In the genomic region with DNA sequence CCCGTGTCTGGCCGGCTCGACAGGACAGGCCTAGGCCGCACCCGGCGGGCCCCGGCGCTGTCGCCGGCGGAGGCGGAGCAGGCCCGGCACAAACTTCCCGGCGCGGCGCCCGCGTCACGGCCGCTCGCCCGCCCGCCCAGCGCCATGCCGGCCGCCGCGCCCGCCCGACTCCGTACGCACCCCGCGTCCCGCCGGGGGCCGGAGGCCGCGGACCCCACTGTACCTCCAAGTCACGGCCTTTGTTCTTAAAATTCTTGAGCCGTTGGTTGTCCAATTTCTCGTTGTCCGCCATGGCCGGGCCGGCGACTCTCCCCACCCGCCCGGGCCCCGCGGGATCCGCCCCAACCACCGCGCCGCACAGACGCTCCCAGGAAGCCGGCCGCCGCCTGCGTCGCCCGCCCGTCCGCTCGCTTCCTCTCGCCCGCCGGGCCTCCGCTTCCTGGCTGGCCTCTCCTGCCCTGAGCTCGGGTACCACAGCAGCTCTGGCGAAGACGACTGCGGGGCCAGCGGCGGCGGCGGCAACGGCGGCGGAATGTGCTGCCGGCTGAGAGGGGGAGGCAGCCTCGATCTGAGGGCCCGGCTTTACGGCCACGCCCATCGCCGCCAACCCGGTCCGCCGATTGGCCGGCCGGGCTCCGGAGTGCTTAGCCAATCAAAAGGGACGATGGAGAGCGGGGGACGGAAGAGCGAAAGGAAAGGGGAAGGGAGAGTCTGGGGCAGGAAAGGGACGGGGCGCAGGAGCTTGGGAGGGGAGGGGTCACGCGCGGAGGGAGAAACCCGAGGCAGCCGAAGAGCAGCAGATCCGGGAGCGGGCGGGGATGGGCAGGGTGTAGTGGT, we compare ENCODE assay signal across 8 mouse cellular contexts. TPM values are rescaled to one million over a fixed set of nuclear protein-coding genes. Genes with fewer than 3 reads are reported as not detected.
DNase-seq lines count a peak whose midpoint lies in the region; ATAC-seq lines count a peak whose summit lies in the region.

A gene (minus strand): TSS at position 605 of the 837 bp plus-strand sequence.

- H3K27ac ChIP-seq in hindbrain, embryonic 15.5 days (replicated peaks), result peak within 1 kb of the TSS; percentile 98

- H3K4me1 ChIP-seq in hindbrain, embryonic 15.5 days (replicated peaks), result peaks cover 25% of the 10 kb centered on the region

- WGBS in hindbrain, embryonic 15.5 days, result under 1% methylated on average over 88 of the region's 107 CpGs

- peak; percentile 96 for DNase-seq in T-cell, adult 2 months (ENCODE audit: low spot score)
- DNase-seq in cerebellum, postnatal 36 days, result peak; percentile 89 to 92
- DNase-seq in frontal cortex, postnatal 36 days (ENCODE audit: low spot score in 2 of 2), result peak; percentile 92
- DNase-seq in left cerebral cortex, adult 11 months (ENCODE audit: low spot score), result peak; percentile 90
- DNase-seq in lung, postnatal 4 days, result peak; percentile 96 to 98
- DNase-seq in retina, postnatal 7 days (ENCODE audit: low read depth, low spot score), result peak; percentile 89
- DNase-seq in urinary bladder, adult 2 months (ENCODE audit: low spot score), result peak; percentile 92

- H3K9me3 ChIP-seq in hindbrain, embryonic 15.5 days, result no peaks in the 10 kb centered on the region

- no peaks in the 10 kb centered on the region for H3K36me3 ChIP-seq in hindbrain, embryonic 15.5 days

- peak within 1 kb of the TSS; percentile 98 for H3K4me3 ChIP-seq in hindbrain, embryonic 15.5 days

- peak; percentile 98 for ATAC-seq in hindbrain, embryonic 15.5 days (ENCODE audit: low FRiP score, low read depth)

- peak within 1 kb of the TSS; percentile 98 for H3K9ac ChIP-seq in hindbrain, embryonic 15.5 days

- H3K27me3 ChIP-seq in hindbrain, embryonic 15.5 days, result no peaks in the 10 kb centered on the region

- peak within 1 kb of the TSS; percentile 92 for H3K4me2 ChIP-seq in hindbrain, embryonic 15.5 days

RNA-seq across cellular contexts. Expression of the gene that starts here (rescaled TPM):
- polyA plus RNA-seq in hindbrain, embryonic 15.5 days (2015; fragmentation: Nextera tagmentation; extraction: Ambion mirVana), result 32.1 and 33.5 TPM in 2 replicates
- polyA plus RNA-seq in urinary bladder, adult 2 months (2012; rRNA removed), result 33.9 and 35.7 TPM in 2 replicates

Comparison
In these comparisons a context has a peak if more than half of its experiments do, and no peak if none do; other contexts are left out.
1. Peak in every context shown above with its lines: DNase-seq, ATAC-seq, H3K4me3 ChIP-seq and H3K27ac ChIP-seq.